Mouse (Mus musculus): Measurements from ENCODE around the gene Scarf1.

DNA sequence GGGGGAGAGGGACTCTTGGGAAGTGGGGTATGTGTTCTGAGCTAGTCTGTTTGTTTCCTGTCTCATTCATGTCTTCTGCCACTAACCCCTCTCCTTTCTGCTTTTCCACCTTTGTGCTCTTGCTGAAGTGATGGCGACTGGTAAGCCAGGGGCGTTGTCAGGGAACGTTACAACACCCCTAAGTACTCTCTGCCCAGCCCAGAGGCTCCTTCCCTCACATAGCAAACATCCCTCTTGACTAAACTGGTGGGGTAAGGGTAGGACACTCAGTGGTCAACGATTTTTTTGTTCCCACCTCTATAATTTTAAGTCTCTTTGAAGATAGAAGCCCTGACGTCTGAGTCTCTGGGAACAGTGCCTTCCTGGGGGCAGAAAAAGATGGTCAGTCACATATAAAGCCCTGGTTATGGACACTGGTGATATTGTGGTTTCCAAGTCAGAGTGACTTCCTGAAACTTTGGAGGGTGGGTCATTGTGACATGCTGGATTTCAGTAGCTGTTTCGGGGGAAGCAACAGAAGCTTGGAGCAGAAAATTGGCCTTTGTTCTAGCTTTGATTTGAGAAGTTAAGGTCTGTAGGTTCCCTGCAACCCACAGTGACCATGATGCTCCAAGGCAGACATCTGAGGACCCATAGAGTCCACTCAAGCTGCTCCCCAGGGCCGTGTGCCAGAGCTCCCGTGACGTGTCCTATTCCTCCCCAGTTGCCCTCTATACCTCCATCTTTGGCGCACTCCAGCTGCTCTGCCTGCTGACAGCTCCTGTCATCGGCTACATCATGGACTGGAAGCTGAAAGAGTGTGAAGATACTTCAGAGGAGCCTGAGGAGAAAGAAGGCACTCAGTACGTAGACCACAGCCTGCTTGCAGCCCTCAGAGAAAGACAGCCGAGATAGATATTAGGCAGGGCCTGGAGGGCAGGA is 53.2 kb downstream of the Scarf1 start:
- TF ChIP-seq CTCF (IDR thresholded peaks at IDR 0.05; ENCODE audit: low read depth, low read length) (no peak), POLR2A (IDR thresholded peaks at IDR 0.05; ENCODE audit: extremely low read depth, insufficient read depth, low read length) (no peak)
